Mouse (Mus musculus): ENCODE measurements around the gene Arpc2. TPM values are rescaled to one million over a fixed set of nuclear protein-coding genes. Genes with fewer than 3 reads are reported as not detected.
A peak's percentile ranks its signal among the peaks of the same experiment; 100 is the strongest.

Arpc2 gene
- polyA plus RNA-seq, 1 experiment from 2014 or later: 359 TPM

DNA sequence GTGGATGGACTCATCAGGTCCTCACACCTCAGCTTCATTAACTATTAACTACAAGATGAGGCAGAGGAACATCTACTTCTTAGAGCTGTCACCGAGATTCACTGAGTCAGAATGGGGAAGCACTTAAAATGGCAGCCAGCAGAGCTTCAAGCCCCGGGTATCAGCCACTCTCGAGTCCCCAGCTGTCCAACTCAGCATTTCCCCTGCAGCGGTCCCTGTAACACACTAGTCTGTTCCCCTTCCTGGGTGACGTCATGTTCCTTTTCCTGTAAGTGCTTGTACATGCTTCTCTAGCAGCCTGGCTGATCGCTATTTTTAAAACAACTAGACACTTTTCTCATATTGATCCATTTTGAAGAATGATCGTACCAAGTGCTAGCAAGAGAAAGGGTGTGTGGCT lies 8.6 kb upstream of the Arpc2 start:
- Histone ChIP-seq H3K4me2 (ENCODE audit: low read length) (no peak overlapping the region), H3K4me1 (ENCODE audit: control insufficient read depth in 2 of 2, insufficient read depth in 2 of 2, low read length in 2 of 2) (peaks cover 4% of the 10 kb centered on the region in 2 experiments; a peak in 3 of 4 replicates), H3K27ac (replicated peaks in 1 of 2; ENCODE audit: control insufficient read depth in 1 of 2, insufficient read depth in 1 of 2, low read depth in 2 of 2, low read length in 2 of 2) (peak overlapping the region; percentile 3 to 38; a peak in 3 of 4 replicates), H3K27me3 (ENCODE audit: control insufficient read depth, insufficient read depth, low read length) (no peaks in the 10 kb centered on the region), H3K9me3 (ENCODE audit: control insufficient read depth, low read length) (no peaks in the 10 kb centered on the region), H3K9ac (ENCODE audit: low read length) (no peak overlapping the region), H3K36me3 (ENCODE audit: control insufficient read depth, insufficient read depth, low read length) (no peaks in the 10 kb centered on the region), H3K4me3 (ENCODE audit: control insufficient read depth in 1 of 2, insufficient read depth in 1 of 2, low read depth in 1 of 2, low read length in 2 of 2) (no peak overlapping the region)
- WGBS: 32% methylated on average over 7 of the region's 7 CpGs
- ATAC-seq (ENCODE audit: insufficient number of reproducible peaks, insufficient read depth, low FRiP score, low read depth): no peak

DNA sequence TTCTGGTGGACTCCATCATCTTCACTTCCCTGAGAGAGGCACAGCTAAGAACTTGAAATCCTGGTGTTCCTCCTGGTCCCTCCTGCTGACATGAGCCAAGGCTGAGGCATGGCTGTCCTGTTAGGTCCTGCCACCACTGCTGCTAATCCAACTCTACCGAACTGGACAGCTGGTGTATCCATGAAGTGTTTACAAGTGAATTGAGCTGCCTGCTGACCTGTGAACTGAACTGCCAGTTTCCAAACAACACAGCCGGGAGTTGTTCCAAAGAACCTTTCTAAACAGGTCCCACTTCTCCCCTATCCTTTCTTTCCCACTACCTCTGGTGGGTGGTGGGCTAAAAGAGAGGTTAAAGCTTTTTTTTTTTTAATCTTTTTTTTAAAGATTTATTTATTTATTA lies 5.9 kb upstream of the Arpc2 start:
- Histone ChIP-seq H3K4me3 (ENCODE audit: control insufficient read depth in 1 of 2, insufficient read depth in 1 of 2, low read depth in 1 of 2, low read length in 2 of 2) (no peak overlapping the region), H3K9me3 (ENCODE audit: control insufficient read depth, low read length) (no peaks in the 10 kb centered on the region), H3K4me1 (ENCODE audit: control insufficient read depth in 2 of 2, insufficient read depth in 2 of 2, low read length in 2 of 2) (peaks cover 4% of the 10 kb centered on the region in 2 experiments; a peak in 3 of 4 replicates), H3K4me2 (ENCODE audit: low read length) (no peak overlapping the region), H3K36me3 (ENCODE audit: control insufficient read depth, insufficient read depth, low read length) (no peaks in the 10 kb centered on the region), H3K27me3 (ENCODE audit: control insufficient read depth, insufficient read depth, low read length) (no peaks in the 10 kb centered on the region), H3K27ac (replicated peaks in 1 of 2; ENCODE audit: control insufficient read depth in 1 of 2, insufficient read depth in 1 of 2, low read depth in 2 of 2, low read length in 2 of 2) (no peak overlapping the region), H3K9ac (ENCODE audit: low read length) (no peak overlapping the region)
- no peak for ATAC-seq (ENCODE audit: insufficient number of reproducible peaks, insufficient read depth, low FRiP score, low read depth)
- WGBS: 79% methylated on average over 2 of the region's 2 CpGs

GRCm38 (mm10) chr1:74230992-74231391 lies 4.9 kb upstream of the Arpc2 start:
- H3K4me1 ChIP-seq (ENCODE audit: control insufficient read depth in 2 of 2, insufficient read depth in 2 of 2, low read length in 2 of 2): peaks cover 4% of the 10 kb centered on the region in 2 experiments; a peak in 3 of 4 replicates
- no peaks in the 10 kb centered on the region for H3K9me3 ChIP-seq (ENCODE audit: control insufficient read depth, low read length)
- 40% methylated on average over 1 of the region's 1 CpGs for WGBS
- no peak overlapping the region for H3K9ac ChIP-seq (ENCODE audit: low read length)
- H3K27ac ChIP-seq (replicated peaks in 1 of 2; ENCODE audit: control insufficient read depth in 1 of 2, insufficient read depth in 1 of 2, low read depth in 2 of 2, low read length in 2 of 2): no peak overlapping the region
- no peaks in the 10 kb centered on the region for H3K36me3 ChIP-seq (ENCODE audit: control insufficient read depth, insufficient read depth, low read length)
- ATAC-seq (ENCODE audit: insufficient number of reproducible peaks, insufficient read depth, low FRiP score, low read depth): no peak
- H3K4me3 ChIP-seq (ENCODE audit: control insufficient read depth in 1 of 2, insufficient read depth in 1 of 2, low read depth in 1 of 2, low read length in 2 of 2): no peak overlapping the region
- H3K27me3 ChIP-seq (ENCODE audit: control insufficient read depth, insufficient read depth, low read length): no peaks in the 10 kb centered on the region
- H3K4me2 ChIP-seq (ENCODE audit: low read length): no peak overlapping the region

GRCm38 (mm10) chr1:74236590-74237317 lies 870 bp downstream of the Arpc2 start:
- Histone ChIP-seq H3K27me3 (ENCODE audit: control insufficient read depth, insufficient read depth, low read length) (no peaks in the 10 kb centered on the region), H3K4me2 (ENCODE audit: low read length) (peak overlapping the region; percentile 79), H3K4me1 (ENCODE audit: control insufficient read depth in 2 of 2, insufficient read depth in 2 of 2, low read length in 2 of 2) (peaks cover 15 to 37% of the 10 kb centered on the region in 2 experiments), H3K27ac (replicated peaks in 1 of 2; ENCODE audit: control insufficient read depth in 1 of 2, insufficient read depth in 1 of 2, low read depth in 2 of 2, low read length in 2 of 2) (peak overlapping the region; percentile 91 to 96), H3K9me3 (ENCODE audit: control insufficient read depth, low read length) (no peaks in the 10 kb centered on the region), H3K4me3 (ENCODE audit: control insufficient read depth in 1 of 2, insufficient read depth in 1 of 2, low read depth in 1 of 2, low read length in 2 of 2) (peak overlapping the region; percentile 70 to 99), H3K36me3 (ENCODE audit: control insufficient read depth, insufficient read depth, low read length) (no peaks in the 10 kb centered on the region), H3K9ac (ENCODE audit: low read length) (peak overlapping the region; percentile 99)
- peak; percentile 62 for ATAC-seq (ENCODE audit: insufficient number of reproducible peaks, insufficient read depth, low FRiP score, low read depth)
- under 1% methylated on average over 47 of the region's 57 CpGs for WGBS

DNA sequence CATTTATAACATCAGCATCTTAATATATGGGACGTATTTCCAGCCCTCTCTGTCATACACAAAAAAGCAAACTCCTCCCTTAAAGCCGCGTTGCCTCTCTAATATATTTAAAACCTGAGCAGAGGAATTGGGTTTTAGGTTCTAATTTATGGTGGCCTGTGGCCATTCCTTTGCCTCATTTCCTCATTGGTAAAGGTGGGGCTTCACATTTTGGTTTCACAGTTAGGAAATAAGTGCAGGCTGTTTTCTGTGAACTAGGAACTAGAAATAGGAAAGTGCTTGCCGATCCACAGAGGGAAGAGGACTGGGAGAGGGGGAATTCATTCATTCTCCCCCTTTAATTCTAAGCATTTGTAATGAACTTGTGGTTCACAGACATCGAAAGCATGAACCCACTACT lies 1.8 kb downstream of the Arpc2 start:
- WGBS: 23% methylated on average over 5 of the region's 5 CpGs
- peak overlapping the region; percentile 51 to 96; a peak in 3 of 4 replicates for H3K27ac ChIP-seq (replicated peaks in 1 of 2; ENCODE audit: control insufficient read depth in 1 of 2, insufficient read depth in 1 of 2, low read depth in 2 of 2, low read length in 2 of 2)
- no peak for ATAC-seq (ENCODE audit: insufficient number of reproducible peaks, insufficient read depth, low FRiP score, low read depth)
- H3K4me2 ChIP-seq (ENCODE audit: low read length): peak overlapping the region; percentile 79
- no peaks in the 10 kb centered on the region for H3K27me3 ChIP-seq (ENCODE audit: control insufficient read depth, insufficient read depth, low read length)
- H3K4me3 ChIP-seq (ENCODE audit: control insufficient read depth in 1 of 2, insufficient read depth in 1 of 2, low read depth in 1 of 2, low read length in 2 of 2): peak overlapping the region; percentile 70 to 99; a peak in 3 of 4 replicates
- peak overlapping the region; percentile 99 for H3K9ac ChIP-seq (ENCODE audit: low read length)
- H3K36me3 ChIP-seq (ENCODE audit: control insufficient read depth, insufficient read depth, low read length): peaks cover 4% of the 10 kb centered on the region; the same call in 1 of the 2 replicates
- peaks cover 15 to 44% of the 10 kb centered on the region in 2 experiments for H3K4me1 ChIP-seq (ENCODE audit: control insufficient read depth in 2 of 2, insufficient read depth in 2 of 2, low read length in 2 of 2)
- no peaks in the 10 kb centered on the region for H3K9me3 ChIP-seq (ENCODE audit: control insufficient read depth, low read length)

DNA sequence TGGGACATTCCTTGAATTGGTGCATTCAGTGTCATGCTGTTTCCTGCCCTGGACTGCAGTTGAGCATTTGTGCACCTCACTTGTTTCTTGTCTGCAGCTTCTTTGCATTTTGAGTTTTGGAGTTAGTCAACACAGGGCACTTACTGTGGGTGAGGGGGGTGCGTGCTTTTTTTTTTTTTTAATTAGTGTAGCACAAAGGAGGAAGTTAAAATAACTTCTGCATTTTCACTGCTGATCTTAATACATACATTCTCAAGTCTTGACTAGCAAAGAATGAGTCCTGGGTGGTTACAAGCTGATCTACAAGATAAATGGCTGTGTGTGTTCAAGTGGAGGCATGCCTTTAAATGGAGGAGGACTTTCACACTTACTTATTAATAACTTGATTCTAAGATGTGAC lies 2.3 kb downstream of the Arpc2 start:
- H3K4me2 ChIP-seq (ENCODE audit: low read length): peak overlapping the region; percentile 79
- peak overlapping the region; percentile 70 to 99; a peak in 3 of 4 replicates for H3K4me3 ChIP-seq (ENCODE audit: control insufficient read depth in 1 of 2, insufficient read depth in 1 of 2, low read depth in 1 of 2, low read length in 2 of 2)
- H3K9ac ChIP-seq (ENCODE audit: low read length): peak overlapping the region; percentile 99
- H3K9me3 ChIP-seq (ENCODE audit: control insufficient read depth, low read length): no peaks in the 10 kb centered on the region
- peaks cover 4% of the 10 kb centered on the region; the same call in 1 of the 2 replicates for H3K36me3 ChIP-seq (ENCODE audit: control insufficient read depth, insufficient read depth, low read length)
- 42% methylated on average over 1 of the region's 1 CpGs for WGBS
- H3K4me1 ChIP-seq (ENCODE audit: control insufficient read depth in 2 of 2, insufficient read depth in 2 of 2, low read length in 2 of 2): peaks cover 15 to 44% of the 10 kb centered on the region in 2 experiments
- no peak for ATAC-seq (ENCODE audit: insufficient number of reproducible peaks, insufficient read depth, low FRiP score, low read depth)
- H3K27ac ChIP-seq (replicated peaks in 1 of 2; ENCODE audit: control insufficient read depth in 1 of 2, insufficient read depth in 1 of 2, low read depth in 2 of 2, low read length in 2 of 2): peak overlapping the region; percentile 51 to 96; a peak in 2 of 4 replicates
- no peaks in the 10 kb centered on the region for H3K27me3 ChIP-seq (ENCODE audit: control insufficient read depth, insufficient read depth, low read length)

- Histone ChIP-seq H3K4me3 (ENCODE audit: control insufficient read depth in 1 of 2, insufficient read depth in 1 of 2, low read depth in 1 of 2, low read length in 2 of 2) (peak overlapping the region; percentile 33 to 99), H3K4me2 (ENCODE audit: low read length) (peak overlapping the region; percentile 79), H3K9ac (ENCODE audit: low read length) (peak overlapping the region; percentile 99), H3K4me1 (ENCODE audit: control insufficient read depth in 2 of 2, insufficient read depth in 2 of 2, low read length in 2 of 2) (peaks cover 15 to 51% of the 10 kb centered on the region in 2 experiments), H3K36me3 (ENCODE audit: control insufficient read depth, insufficient read depth, low read length) (peaks cover 4% of the 10 kb centered on the region; the same call in 1 of the 2 replicates), H3K27me3 (ENCODE audit: control insufficient read depth, insufficient read depth, low read length) (no peaks in the 10 kb centered on the region), H3K9me3 (ENCODE audit: control insufficient read depth, low read length) (no peaks in the 10 kb centered on the region), H3K27ac (replicated peaks in 1 of 2; ENCODE audit: control insufficient read depth in 1 of 2, insufficient read depth in 1 of 2, low read depth in 2 of 2, low read length in 2 of 2) (peak overlapping the region; percentile 89 to 90)
- no peak for ATAC-seq (ENCODE audit: insufficient number of reproducible peaks, insufficient read depth, low FRiP score, low read depth)
- 5% methylated on average over 7 of the region's 7 CpGs for WGBS
Measured at GRCm38 (mm10) chr1:74239162-74239561, 3.3 kb downstream of the Arpc2 start.

Data from heart, embryonic 14.5 days (tissue).